Mouse (Mus musculus) thymus, postnatal 4 days (tissue): Measurements from ENCODE around the gene Fchsd2.

Source experiments
- DNase-seq: peaks from one replicate; pipeline ENCODE4 v3.0.0; 2021

Fchsd2 gene

GRCm38 (mm10) chr7:101216724-101217123, 124.1 kb downstream of the Fchsd2 start:
- DNase-seq = no peak

GRCm38 (mm10) chr7:101223501-101223900, 130.8 kb downstream of the Fchsd2 start:
- no peak for DNase-seq

GRCm38 (mm10) chr7:101229336-101229735, 136.7 kb downstream of the Fchsd2 start:
- no peak for DNase-seq

GRCm38 (mm10) chr7:101231458-101231857, 138.8 kb downstream of the Fchsd2 start:
- DNase-seq = no peak

GRCm38 (mm10) chr7:101232716-101233115, 140.1 kb downstream of the Fchsd2 start:
- DNase-seq = no peak

- DNase-seq = no peak
Measured at GRCm38 (mm10) chr7:101236712-101237473, 144.2 kb downstream of the Fchsd2 start.

GRCm38 (mm10) chr7:101248760-101249159, 156.1 kb downstream of the Fchsd2 start:
- DNase-seq = no peak

GRCm38 (mm10) chr7:101249173-101249572, 156.5 kb downstream of the Fchsd2 start:
- no peak for DNase-seq

GRCm38 (mm10) chr7:101253071-101253470, 160.4 kb downstream of the Fchsd2 start:
- DNase-seq = no peak

- no peak for DNase-seq
Measured at GRCm38 (mm10) chr7:101258482-101258881, 165.8 kb downstream of the Fchsd2 start.

GRCm38 (mm10) chr7:101261941-101262546, 169.4 kb downstream of the Fchsd2 start:
- DNase-seq = no peak

- no peak for DNase-seq
Measured at GRCm38 (mm10) chr7:101263511-101263910, 170.8 kb downstream of the Fchsd2 start.

GRCm38 (mm10) chr7:101267457-101268259, 175.0 kb downstream of the Fchsd2 start:
- DNase-seq = no peak

- no peak for DNase-seq
Measured at GRCm38 (mm10) chr7:101271602-101272001, 178.9 kb downstream of the Fchsd2 start.

- DNase-seq = no peak
Measured at GRCm38 (mm10) chr7:101272466-101273160, 179.9 kb downstream of the Fchsd2 start.

- DNase-seq = no peak
Measured at GRCm38 (mm10) chr7:101282721-101283120, 190.1 kb downstream of the Fchsd2 start.

GRCm38 (mm10) chr7:101284504-101284903, 191.8 kb downstream of the Fchsd2 start:
- no peak for DNase-seq

- DNase-seq = no peak
Measured at GRCm38 (mm10) chr7:101286891-101287290, 194.2 kb downstream of the Fchsd2 start.

- no peak for DNase-seq
Measured at GRCm38 (mm10) chr7:101287820-101288219, 195.2 kb downstream of the Fchsd2 start.

GRCm38 (mm10) chr7:101288436-101288835, 195.8 kb downstream of the Fchsd2 start:
- peak; percentile 68 for DNase-seq

- DNase-seq = no peak
Measured at GRCm38 (mm10) chr7:101290401-101290800, 197.7 kb downstream of the Fchsd2 start.

GRCm38 (mm10) chr7:101291211-101291610, 198.5 kb downstream of the Fchsd2 start:
- DNase-seq = no peak

GRCm38 (mm10) chr7:101291641-101292040, 199.0 kb downstream of the Fchsd2 start:
- no peak for DNase-seq
